Mouse (Mus musculus) intestine, embryonic 16.5 days (tissue): ENCODE measurements around the gene Runx2. TPM values are rescaled to one million over a fixed set of nuclear protein-coding genes. Genes with fewer than 3 reads are reported as not detected.

ENCODE experiments used
- ATAC-seq: fragments of 200-750 bp; cut with Nextera tagmentation; 2 replicates; pipeline ENCODE4 v1.8.0; 2017; ENCODE audit warnings: moderate TSS enrichment, moderate library complexity
- H3K27ac ChIP-seq: fragments of 300-500 bp; sonication (generic); 2 replicates; pipeline ENCODE4 v1.5.1; 2014; ENCODE audit warnings: mild to moderate bottlenecking, low read length
- H3K27me3 ChIP-seq: fragments of 300-500 bp; sonication (generic); replicated peaks from 2 replicates; pipeline ENCODE4 v1.6.1; 2014; ENCODE audit warnings: low read length, control low read depth, mixed read lengths; ENCODE audit not compliant: control insufficient read depth, insufficient read depth
- H3K36me3 ChIP-seq: fragments of 300-500 bp; sonication (generic); 2 replicates; pipeline ENCODE4 v1.6.1; 2014; ENCODE audit warnings: low read length, control low read depth; ENCODE audit not compliant: control insufficient read depth, insufficient read depth
- H3K4me1 ChIP-seq: fragments of 300-500 bp; sonication (generic); 2 replicates; pipeline ENCODE4 v1.6.1; 2014; ENCODE audit warnings: low read length, control low read depth, mixed read lengths; ENCODE audit not compliant: control insufficient read depth, insufficient read depth
- H3K4me2 ChIP-seq: fragments of 300-500 bp; sonication (generic); 2 replicates; pipeline ENCODE4 v1.6.1; 2014; ENCODE audit warnings: low read depth, low read length, control low read depth
- H3K4me3 ChIP-seq: fragments of 300-500 bp; sonication (generic); 2 replicates; pipeline ENCODE4 v1.5.1; 2014; ENCODE audit warnings: mild to moderate bottlenecking, low read length
- H3K9ac ChIP-seq: fragments of 300-500 bp; sonication (generic); 2 replicates; pipeline ENCODE4 v1.6.1; 2014; ENCODE audit warnings: low read depth, low read length
- H3K9me3 ChIP-seq: fragments of 300-500 bp; sonication (generic); 2 replicates; pipeline ENCODE4 v1.6.1; 2016; ENCODE audit warnings: low read length, control low read depth; ENCODE audit not compliant: control insufficient read depth
- WGBS: fragments of 180-500 bp; shearing (Covaris S2); extraction: QIAGEN DNeasy Blood & Tissue Kit; methylation state at CpG from one replicate; pipeline ENCODE4 v1.1.7; 2014; 5-methylcytosine and 5-hydroxymethylcytosine counted together
- polyA plus RNA-seq: library from polyadenylated mRNA; unstranded; fragments of >200 nt; fragmentation: Nextera tagmentation; extraction: Ambion mirVana; gene quantifications from 2 replicates; pipeline ENCODE4 v1.2.1, GENCODE M21; 2015

Runx2 gene
- polyA plus RNA-seq, 1 experiment from 2014 or later = 0.62 TPM

- 83% methylated on average over 10 of the region's 10 CpGs for WGBS
- no peaks in the 10 kb centered on the region for H3K9me3 ChIP-seq
- H3K4me3 ChIP-seq = no peak overlapping the region
- no peaks in the 10 kb centered on the region for H3K4me1 ChIP-seq
- no peak overlapping the region for H3K4me2 ChIP-seq
- no peak overlapping the region for H3K9ac ChIP-seq
- no peak overlapping the region for H3K27ac ChIP-seq
- H3K27me3 ChIP-seq = no peaks in the 10 kb centered on the region
- ATAC-seq = no peak
- no peaks in the 10 kb centered on the region for H3K36me3 ChIP-seq
These were observed 326.9 kb downstream of the Runx2 start for GRCm38 (mm10) chr17:44487514-44488244.

- WGBS = 78% methylated on average over 5 of the region's 5 CpGs
- no peak for ATAC-seq
- H3K4me2 ChIP-seq = no peak overlapping the region
These were observed 329.3 kb downstream of the Runx2 start for GRCm38 (mm10) chr17:44485337-44485736.

GRCm38 (mm10) chr17:44479918-44480317, 334.7 kb downstream of the Runx2 start:
- H3K9ac ChIP-seq = no peak overlapping the region
- no peak overlapping the region for H3K4me3 ChIP-seq
- WGBS = 44% methylated on average over 5 of the region's 5 CpGs
- peaks cover 2% of the 10 kb centered on the region; the same call in 1 of the 2 replicates for H3K4me1 ChIP-seq
- H3K27me3 ChIP-seq = no peaks in the 10 kb centered on the region
- H3K4me2 ChIP-seq = no peak overlapping the region
- no peaks in the 10 kb centered on the region for H3K9me3 ChIP-seq
- H3K36me3 ChIP-seq = no peaks in the 10 kb centered on the region
- no peak overlapping the region for H3K27ac ChIP-seq
- ATAC-seq = no peak

More at GRCm38 (mm10) chr17:44485337-44485736, 329.3 kb downstream of the Runx2 start:
- no peak overlapping the region for H3K27ac ChIP-seq
- peaks cover under 1% of the 10 kb centered on the region; the same call in 1 of the 2 replicates for H3K4me1 ChIP-seq
- no peaks in the 10 kb centered on the region for H3K36me3 ChIP-seq
- H3K9me3 ChIP-seq = no peaks in the 10 kb centered on the region
- no peak overlapping the region for H3K4me3 ChIP-seq
- H3K27me3 ChIP-seq = no peaks in the 10 kb centered on the region
- no peak overlapping the region for H3K9ac ChIP-seq

- no peak for ATAC-seq
- H3K9ac ChIP-seq = no peak overlapping the region
- H3K4me3 ChIP-seq = no peak overlapping the region
- H3K27me3 ChIP-seq = no peaks in the 10 kb centered on the region
- WGBS = 75% methylated on average over 4 of the region's 4 CpGs
- H3K36me3 ChIP-seq = no peaks in the 10 kb centered on the region
- no peak overlapping the region for H3K27ac ChIP-seq
- no peaks in the 10 kb centered on the region for H3K9me3 ChIP-seq
- peaks cover 2% of the 10 kb centered on the region; the same call in 1 of the 2 replicates for H3K4me1 ChIP-seq
- no peak overlapping the region for H3K4me2 ChIP-seq
These were observed 335.1 kb downstream of the Runx2 start for GRCm38 (mm10) chr17:44479491-44479890.

- Histone ChIP-seq H3K9ac (no peak overlapping the region), H3K27me3 (no peaks in the 10 kb centered on the region), H3K9me3 (no peaks in the 10 kb centered on the region), H3K4me3 (no peak overlapping the region), H3K36me3 (no peaks in the 10 kb centered on the region), H3K4me2 (no peak overlapping the region), H3K27ac (no peak overlapping the region), H3K4me1 (peaks cover 2% of the 10 kb centered on the region; the same call in 1 of the 2 replicates)
- 92% methylated on average over 8 of the region's 8 CpGs for WGBS
- no peak for ATAC-seq
These were observed 338.7 kb downstream of the Runx2 start for GRCm38 (mm10) chr17:44475910-44476309.

- H3K4me2 ChIP-seq = no peak overlapping the region
- H3K4me1 ChIP-seq = no peaks in the 10 kb centered on the region
- no peaks in the 10 kb centered on the region for H3K27me3 ChIP-seq
- H3K36me3 ChIP-seq = no peaks in the 10 kb centered on the region
- 73% methylated on average over 3 of the region's 3 CpGs for WGBS
- H3K4me3 ChIP-seq = no peak overlapping the region
- no peak overlapping the region for H3K27ac ChIP-seq
- H3K9me3 ChIP-seq = no peaks in the 10 kb centered on the region
- no peak for ATAC-seq
- no peak overlapping the region for H3K9ac ChIP-seq
These were observed 340.3 kb downstream of the Runx2 start for GRCm38 (mm10) chr17:44474280-44474679.

- ATAC-seq = no peak
- WGBS = 77% methylated on average over 7 of the region's 7 CpGs
- H3K9me3 ChIP-seq = no peaks in the 10 kb centered on the region
These were observed 341.9 kb downstream of the Runx2 start for GRCm38 (mm10) chr17:44472695-44473094.

GRCm38 (mm10) chr17:44463679-44464078, 350.9 kb downstream of the Runx2 start:
- no peak for ATAC-seq
- Histone ChIP-seq H3K4me2 (no peak overlapping the region), H3K9ac (no peak overlapping the region), H3K27ac (no peak overlapping the region), H3K27me3 (no peaks in the 10 kb centered on the region), H3K36me3 (no peaks in the 10 kb centered on the region), H3K9me3 (no peaks in the 10 kb centered on the region), H3K4me1 (no peaks in the 10 kb centered on the region), H3K4me3 (no peak overlapping the region)
- 68% methylated on average over 4 of the region's 4 CpGs for WGBS

More at GRCm38 (mm10) chr17:44472695-44473094, 341.9 kb downstream of the Runx2 start:
- Histone ChIP-seq H3K4me2 (no peak overlapping the region), H3K27me3 (no peaks in the 10 kb centered on the region), H3K9ac (no peak overlapping the region), H3K4me3 (no peak overlapping the region), H3K36me3 (no peaks in the 10 kb centered on the region), H3K4me1 (no peaks in the 10 kb centered on the region), H3K27ac (no peak overlapping the region)

GRCm38 (mm10) chr17:44460156-44460555, 354.4 kb downstream of the Runx2 start:
- Histone ChIP-seq H3K4me3 (no peak overlapping the region), H3K9ac (no peak overlapping the region), H3K36me3 (no peaks in the 10 kb centered on the region), H3K27ac (no peak overlapping the region), H3K27me3 (no peaks in the 10 kb centered on the region), H3K4me2 (no peak overlapping the region), H3K4me1 (no peaks in the 10 kb centered on the region), H3K9me3 (no peaks in the 10 kb centered on the region)
- WGBS = 85% methylated on average over 6 of the region's 6 CpGs
- no peak for ATAC-seq
